Mouse (Mus musculus): ENCODE results near the gene Susd5. TPM values are rescaled to one million over a fixed set of nuclear protein-coding genes. Genes with fewer than 3 reads are reported as not detected.

The Susd5 gene
- polyA plus RNA-seq, 1 experiment from 2014 or later, result 0.50 TPM

GRCm38 (mm10) chr9:114040945-114041344, 16.0 kb upstream of the Susd5 start:
- Histone ChIP-seq H3K27ac (no peak overlapping the region), H3K4me2 (no peak overlapping the region), H3K36me3 (replicated peaks) (no peaks in the 10 kb centered on the region), H3K9ac (no peak overlapping the region), H3K9me3 (no peaks in the 10 kb centered on the region), H3K27me3 (replicated peaks) (no peaks in the 10 kb centered on the region), H3K4me3 (no peak overlapping the region), H3K4me1 (no peaks in the 10 kb centered on the region)
- 72% methylated on average over 4 of the region's 4 CpGs for WGBS
- ATAC-seq (replicated peaks), result no peak

GRCm38 (mm10) chr9:114042490-114042889, 14.4 kb upstream of the Susd5 start:
- Histone ChIP-seq H3K27ac (no peak overlapping the region), H3K27me3 (replicated peaks) (no peaks in the 10 kb centered on the region), H3K4me3 (no peak overlapping the region), H3K4me2 (no peak overlapping the region), H3K4me1 (no peaks in the 10 kb centered on the region), H3K9ac (no peak overlapping the region), H3K9me3 (no peaks in the 10 kb centered on the region), H3K36me3 (replicated peaks) (no peaks in the 10 kb centered on the region)
- no peak for ATAC-seq (replicated peaks)
- 47% methylated on average over 6 of the region's 6 CpGs for WGBS

- no peak overlapping the region for H3K9ac ChIP-seq
Observed at GRCm38 (mm10) chr9:114044446-114044845, 12.5 kb upstream of the Susd5 start.

DNA sequence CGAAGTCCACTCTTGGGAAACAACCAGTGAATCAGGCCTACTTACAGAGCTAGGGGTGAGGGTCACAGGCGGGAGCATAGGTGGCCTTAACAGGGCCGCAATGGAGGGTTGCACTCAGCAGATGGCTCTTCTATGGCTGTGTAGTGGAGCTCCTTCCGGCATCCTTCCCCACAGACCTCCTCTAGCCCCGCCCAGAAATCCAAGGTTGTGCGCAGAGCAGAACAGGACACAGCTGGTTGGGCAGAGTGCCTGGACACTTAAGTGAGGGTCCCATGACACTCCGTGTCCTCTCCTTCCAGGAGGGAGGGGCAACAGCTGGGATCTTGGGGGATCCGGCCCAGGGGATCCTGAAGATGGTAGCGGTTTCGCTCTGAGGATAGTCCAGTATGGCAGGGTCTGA, 10.9 kb upstream of the Susd5 start, which contains the start of gene Fbxl2:
Fbxl2 (minus strand) TSS at position 164 of the 400 bp plus-strand sequence.
- Histone ChIP-seq H3K27me3 (replicated peaks) (no peaks in the 10 kb centered on the region), H3K9me3 (no peaks in the 10 kb centered on the region), H3K4me3 (no peak within 1 kb of the TSS), H3K36me3 (replicated peaks) (no peaks in the 10 kb centered on the region), H3K4me1 (no peaks in the 10 kb centered on the region), H3K4me2 (no peak within 1 kb of the TSS), H3K9ac (no peak within 1 kb of the TSS), H3K27ac (no peak within 1 kb of the TSS)
- no peak for ATAC-seq (replicated peaks)
- WGBS, result 91% methylated on average over 10 of the region's 10 CpGs

More at GRCm38 (mm10) chr9:114044446-114044845, 12.5 kb upstream of the Susd5 start:
- H3K9me3 ChIP-seq, result no peaks in the 10 kb centered on the region
- WGBS, result 58% methylated on average over 3 of the region's 3 CpGs
- no peak for ATAC-seq (replicated peaks)
- no peaks in the 10 kb centered on the region for H3K27me3 ChIP-seq (replicated peaks)
- H3K36me3 ChIP-seq (replicated peaks), result no peaks in the 10 kb centered on the region
- no peaks in the 10 kb centered on the region for H3K4me1 ChIP-seq
- no peak overlapping the region for H3K27ac ChIP-seq
- no peak overlapping the region for H3K4me3 ChIP-seq
- H3K4me2 ChIP-seq, result no peak overlapping the region

DNA sequence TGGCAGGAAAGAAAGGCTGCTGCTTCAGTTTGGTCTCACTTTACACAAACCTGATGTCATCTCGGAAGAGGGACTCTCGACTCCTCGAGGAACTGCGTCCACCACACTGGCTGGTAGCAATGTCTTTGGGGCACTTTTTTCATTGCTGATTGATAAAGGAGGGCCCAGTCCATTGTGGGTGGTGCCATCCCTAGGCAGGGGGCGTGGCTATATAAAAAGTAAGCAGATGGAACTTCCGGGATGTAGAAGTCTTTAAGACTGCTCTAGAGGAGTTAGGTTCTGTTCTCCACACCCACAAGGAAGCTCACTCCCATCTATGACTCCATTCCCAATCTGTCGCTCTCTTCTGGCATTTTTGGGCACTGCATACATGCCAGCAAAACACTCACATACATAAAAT, 10.3 kb upstream of the Susd5 start:
- H3K4me1 ChIP-seq, result no peaks in the 10 kb centered on the region
- H3K4me2 ChIP-seq, result no peak overlapping the region
- no peaks in the 10 kb centered on the region for H3K9me3 ChIP-seq
- H3K36me3 ChIP-seq (replicated peaks), result no peaks in the 10 kb centered on the region
- no peak overlapping the region for H3K27ac ChIP-seq
- H3K4me3 ChIP-seq, result no peak overlapping the region
- no peaks in the 10 kb centered on the region for H3K27me3 ChIP-seq (replicated peaks)
- 92% methylated on average over 7 of the region's 7 CpGs for WGBS
- no peak overlapping the region for H3K9ac ChIP-seq
- no peak for ATAC-seq (replicated peaks)

DNA sequence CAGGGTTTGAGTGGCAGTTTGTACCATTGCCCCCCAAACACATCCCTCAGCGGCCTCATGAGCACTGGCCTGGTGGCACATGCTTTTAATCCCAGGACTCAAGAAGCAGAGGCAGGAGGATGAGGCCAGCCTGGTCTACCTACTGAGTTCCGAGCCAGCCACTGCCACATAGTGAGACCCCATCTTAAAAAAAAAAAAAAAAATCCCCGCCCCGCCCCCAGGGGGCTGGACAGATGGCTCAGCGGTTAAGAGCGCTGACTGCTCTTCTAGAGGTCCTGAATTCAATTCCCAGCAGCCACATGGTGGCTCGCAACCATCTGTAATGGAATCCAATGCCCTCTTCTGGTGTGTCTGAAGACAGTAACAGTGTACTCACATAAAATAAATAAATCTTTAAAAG, 6.8 kb upstream of the Susd5 start:
- Histone ChIP-seq H3K9ac (no peak overlapping the region), H3K36me3 (replicated peaks) (no peaks in the 10 kb centered on the region), H3K4me3 (no peak overlapping the region), H3K27me3 (replicated peaks) (no peaks in the 10 kb centered on the region), H3K4me1 (no peaks in the 10 kb centered on the region), H3K4me2 (no peak overlapping the region), H3K27ac (no peak overlapping the region), H3K9me3 (no peaks in the 10 kb centered on the region)
- ATAC-seq (replicated peaks), result no peak
- 90% methylated on average over 7 of the region's 7 CpGs for WGBS

DNA sequence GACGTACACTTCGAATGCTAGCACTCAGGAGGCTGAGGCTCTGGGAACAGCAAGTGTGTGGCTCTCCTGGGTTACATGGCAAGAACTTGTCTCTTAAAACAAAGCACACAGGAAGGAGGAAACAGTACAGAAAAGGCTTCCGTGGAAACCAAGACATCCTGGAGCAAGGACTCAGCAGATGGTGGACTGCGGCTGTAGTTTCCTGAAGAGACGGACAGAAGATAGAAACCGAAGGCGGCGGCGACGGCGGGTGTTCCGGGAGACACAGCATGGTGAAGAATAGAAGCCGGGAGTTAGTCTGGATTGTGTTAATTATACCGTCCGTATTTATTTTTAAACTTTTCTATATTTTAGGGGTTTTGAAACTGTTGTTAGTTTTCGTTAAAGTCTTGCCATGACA, 6.2 kb upstream of the Susd5 start:
- Histone ChIP-seq H3K4me2 (no peak overlapping the region), H3K4me3 (no peak overlapping the region), H3K36me3 (replicated peaks) (no peaks in the 10 kb centered on the region), H3K9ac (no peak overlapping the region), H3K27me3 (replicated peaks) (peaks cover under 1% of the 10 kb centered on the region; the same call in 1 of the 2 replicates), H3K27ac (no peak overlapping the region), H3K9me3 (no peaks in the 10 kb centered on the region), H3K4me1 (no peaks in the 10 kb centered on the region)
- ATAC-seq (replicated peaks), result no peak
- WGBS, result 92% methylated on average over 16 of the region's 16 CpGs

- H3K27me3 ChIP-seq (replicated peaks), result peaks cover 13% of the 10 kb centered on the region
- H3K9me3 ChIP-seq, result no peaks in the 10 kb centered on the region
- no peak overlapping the region for H3K27ac ChIP-seq
- H3K36me3 ChIP-seq (replicated peaks), result no peaks in the 10 kb centered on the region
- ATAC-seq (replicated peaks), result no peak
- WGBS, result 85% methylated on average over 4 of the region's 4 CpGs
- no peaks in the 10 kb centered on the region for H3K4me1 ChIP-seq
- no peak overlapping the region for H3K9ac ChIP-seq
- no peak overlapping the region for H3K4me2 ChIP-seq
- no peak overlapping the region for H3K4me3 ChIP-seq
Observed at GRCm38 (mm10) chr9:114052031-114052430, 4.9 kb upstream of the Susd5 start.

- Histone ChIP-seq H3K27ac (no peak overlapping the region), H3K9me3 (no peaks in the 10 kb centered on the region), H3K4me1 (peaks cover 6% of the 10 kb centered on the region), H3K27me3 (replicated peaks) (peaks cover 21% of the 10 kb centered on the region), H3K36me3 (replicated peaks) (no peaks in the 10 kb centered on the region), H3K9ac (no peak overlapping the region), H3K4me2 (no peak overlapping the region), H3K4me3 (no peak overlapping the region)
- no peak for ATAC-seq (replicated peaks)
- 77% methylated on average over 6 of the region's 6 CpGs for WGBS
Observed at GRCm38 (mm10) chr9:114052866-114053265, 4.1 kb upstream of the Susd5 start.

GRCm38 (mm10) chr9:114068494-114069053, 11.6 kb downstream of the Susd5 start:
- WGBS, result 49% methylated on average over 12 of the region's 12 CpGs
- no peak for ATAC-seq (replicated peaks)
- no peaks in the 10 kb centered on the region for H3K36me3 ChIP-seq (replicated peaks)

GRCm38 (mm10) chr9:114069372-114069771, 12.4 kb downstream of the Susd5 start:
- WGBS, result 76% methylated on average over 6 of the region's 6 CpGs
- no peaks in the 10 kb centered on the region for H3K27me3 ChIP-seq (replicated peaks)
- no peak overlapping the region for H3K4me3 ChIP-seq
- ATAC-seq (replicated peaks), result no peak
- H3K9me3 ChIP-seq, result no peaks in the 10 kb centered on the region
- H3K36me3 ChIP-seq (replicated peaks), result no peaks in the 10 kb centered on the region
- no peak overlapping the region for H3K27ac ChIP-seq
- H3K4me1 ChIP-seq, result no peaks in the 10 kb centered on the region
- H3K9ac ChIP-seq, result no peak overlapping the region
- H3K4me2 ChIP-seq, result no peak overlapping the region

More at GRCm38 (mm10) chr9:114068494-114069053, 11.6 kb downstream of the Susd5 start:
- Histone ChIP-seq H3K9me3 (no peaks in the 10 kb centered on the region), H3K4me3 (no peak overlapping the region), H3K4me1 (no peaks in the 10 kb centered on the region), H3K4me2 (no peak overlapping the region), H3K27ac (no peak overlapping the region), H3K9ac (no peak overlapping the region), H3K27me3 (replicated peaks) (no peaks in the 10 kb centered on the region)

DNA sequence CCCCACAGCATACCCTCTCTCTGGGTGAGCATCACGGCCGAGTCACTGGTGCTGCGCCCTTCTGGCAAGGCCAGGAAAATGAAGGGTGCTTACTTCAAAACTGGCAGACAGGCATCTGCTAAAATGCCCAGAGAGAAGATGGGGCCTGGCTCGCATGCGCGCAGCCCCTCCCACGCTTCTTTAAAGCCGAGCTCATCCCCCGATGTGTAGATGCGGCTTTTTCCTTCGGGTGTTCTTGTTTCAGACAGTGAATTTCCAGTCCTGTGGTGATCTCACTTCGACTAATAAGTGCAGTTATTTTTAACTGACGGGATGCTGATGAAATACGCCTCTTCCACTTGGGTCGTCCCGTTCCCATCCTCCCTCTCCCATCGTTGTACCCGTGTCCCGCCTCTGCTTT, 16.7 kb downstream of the Susd5 start:
- Histone ChIP-seq H3K4me3 (no peak overlapping the region), H3K36me3 (replicated peaks) (no peaks in the 10 kb centered on the region), H3K27ac (no peak overlapping the region), H3K27me3 (replicated peaks) (no peaks in the 10 kb centered on the region), H3K4me1 (no peaks in the 10 kb centered on the region), H3K9me3 (no peaks in the 10 kb centered on the region), H3K9ac (no peak overlapping the region), H3K4me2 (no peak overlapping the region)
- ATAC-seq (replicated peaks), result no peak
- WGBS, result 88% methylated on average over 19 of the region's 19 CpGs

DNA sequence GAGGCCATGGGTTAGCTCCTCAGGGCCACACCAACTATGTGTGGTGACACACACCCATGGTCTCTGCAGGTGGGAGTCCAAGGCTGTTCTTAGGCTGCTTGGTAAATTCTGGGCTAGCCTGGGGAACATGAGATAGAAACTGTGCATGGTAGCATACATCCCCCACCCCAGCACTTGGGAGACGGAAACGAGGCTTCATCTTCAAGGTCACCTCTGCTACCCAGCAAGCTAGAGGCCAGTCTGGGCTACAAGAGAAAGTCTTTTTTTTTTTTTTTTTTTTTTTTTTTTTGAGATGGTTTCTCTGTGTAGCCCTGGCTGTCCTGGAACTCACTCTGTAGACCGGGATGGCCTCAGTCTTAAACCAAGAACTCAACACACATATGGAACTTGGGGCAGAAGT, 29.5 kb downstream of the Susd5 start:
- no peak overlapping the region for H3K9ac ChIP-seq
- H3K9me3 ChIP-seq, result no peaks in the 10 kb centered on the region
- H3K4me2 ChIP-seq, result no peak overlapping the region
- H3K36me3 ChIP-seq (replicated peaks), result no peaks in the 10 kb centered on the region
- no peak for ATAC-seq (replicated peaks)
- H3K4me1 ChIP-seq, result no peaks in the 10 kb centered on the region
- no peak overlapping the region for H3K4me3 ChIP-seq
- H3K27ac ChIP-seq, result no peak overlapping the region
- no peaks in the 10 kb centered on the region for H3K27me3 ChIP-seq (replicated peaks)
- 92% methylated on average over 3 of the region's 3 CpGs for WGBS

All from midbrain, embryonic 15.5 days (tissue).